Mouse (Mus musculus): Measurements from ENCODE around the gene Snx19.

Gene Snx19

GRCm38 (mm10) chr9:30484183-30484582 lies 57.3 kb downstream of the Snx19 start:
- DNase-seq (ENCODE audit: low spot score): no peak

- no peak for DNase-seq (ENCODE audit: low spot score)
These were observed 58.3 kb downstream of the Snx19 start for GRCm38 (mm10) chr9:30485161-30485560.

DNA sequence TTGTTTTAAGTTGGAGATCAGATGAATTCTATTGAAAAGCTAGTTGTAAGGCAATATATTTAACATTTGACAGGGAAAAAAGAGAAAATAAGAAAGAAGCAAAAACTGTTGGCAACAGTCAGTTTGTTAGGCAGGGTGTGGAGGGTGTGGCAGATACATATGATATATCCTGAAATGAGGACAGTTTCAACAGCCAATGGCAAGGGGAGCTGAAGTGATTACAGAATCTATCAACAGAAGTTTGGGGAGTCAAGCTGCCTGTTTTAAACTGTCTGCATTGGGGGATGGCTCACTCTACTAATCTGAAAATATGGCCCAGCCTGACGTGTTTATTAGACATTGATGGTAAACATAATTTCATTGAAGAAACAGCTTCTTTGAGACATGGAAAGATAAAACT lies 61.5 kb downstream of the Snx19 start:
- DNase-seq (ENCODE audit: low spot score): no peak

GRCm38 (mm10) chr9:30494446-30494845 lies 67.5 kb downstream of the Snx19 start:
- no peak for DNase-seq (ENCODE audit: low spot score)

GRCm38 (mm10) chr9:30508966-30509365 lies 82.1 kb downstream of the Snx19 start:
- DNase-seq (ENCODE audit: low spot score): no peak

GRCm38 (mm10) chr9:30515953-30516352 lies 89.0 kb downstream of the Snx19 start:
- DNase-seq (ENCODE audit: low spot score): no peak

All from yolk sac, embryonic 10.5 days (tissue).